Mouse (Mus musculus): ENCODE data around the gene Mapk3. TPM values are rescaled to one million over a fixed set of nuclear protein-coding genes. Genes with fewer than 3 reads are reported as not detected.

Gene Mapk3
- total RNA-seq, 2 experiments from 2014 or later, result 22.3 to 22.4 TPM

- intact Hi-C loops (cut with DNase I), result no loop called here
- TF ChIP-seq CTCF (IDR thresholded peaks at IDR 0.05), result no peak
- no peak for DNase-seq
- Histone ChIP-seq H3K27ac (no peak overlapping the region), H3K4me3 (no peak overlapping the region)
These were observed 19.2 kb upstream of the Mapk3 start for GRCm38 (mm10) chr7:126740132-126740735.

- DNase-seq, result no peak
- intact Hi-C loops (cut with DNase I), result no loop called here
- no peak for TF ChIP-seq CTCF (IDR thresholded peaks at IDR 0.05)
- Histone ChIP-seq H3K27ac (no peak overlapping the region), H3K4me3 (no peak overlapping the region)
These were observed 18.4 kb upstream of the Mapk3 start for GRCm38 (mm10) chr7:126740977-126741376.

- no peak for DNase-seq
- Histone ChIP-seq H3K4me3 (no peak overlapping the region), H3K27ac (no peak overlapping the region)
- intact Hi-C loops (cut with DNase I), result no loop called here
- no peak for TF ChIP-seq CTCF (IDR thresholded peaks at IDR 0.05)
These were observed 17.9 kb upstream of the Mapk3 start for GRCm38 (mm10) chr7:126741452-126741851.

- TF ChIP-seq CTCF (IDR thresholded peaks at IDR 0.05), result no peak
- intact Hi-C loops (cut with DNase I), result no loop called here
- no peak for DNase-seq
- Histone ChIP-seq H3K27ac (no peak overlapping the region), H3K4me3 (no peak overlapping the region)
These were observed 17.4 kb upstream of the Mapk3 start for GRCm38 (mm10) chr7:126741964-126742482.

- intact Hi-C loops (cut with DNase I), result no loop called here
- Histone ChIP-seq H3K4me3 (peak overlapping the region; percentile 43), H3K27ac (peak overlapping the region; percentile 72)
- no peak for DNase-seq
- TF ChIP-seq CTCF (IDR thresholded peaks at IDR 0.05), result no peak
These were observed 13.3 kb upstream of the Mapk3 start for GRCm38 (mm10) chr7:126746066-126746465.

- intact Hi-C loops (cut with DNase I), result no loop called here
- H3K27ac ChIP-seq, result peak overlapping the region; percentile 72
- DNase-seq, result no peak
- no peak for TF ChIP-seq CTCF (IDR thresholded peaks at IDR 0.05)
- H3K4me3 ChIP-seq, result peak overlapping the region; percentile 43
These were observed 12.6 kb upstream of the Mapk3 start for GRCm38 (mm10) chr7:126746798-126747197.

GRCm38 (mm10) chr7:126748824-126749223, 10.6 kb upstream of the Mapk3 start:
- Histone ChIP-seq H3K27ac (no peak overlapping the region), H3K4me3 (no peak overlapping the region)
- no peak for DNase-seq
- no peak for TF ChIP-seq CTCF (IDR thresholded peaks at IDR 0.05)
- intact Hi-C loops (cut with DNase I), result no loop called here

GRCm38 (mm10) chr7:126749582-126750343, 9.6 kb upstream of the Mapk3 start:
- peak; percentile 7; the same call in 1 of the 2 replicates for TF ChIP-seq CTCF (IDR thresholded peaks at IDR 0.05)
- Histone ChIP-seq H3K27ac (no peak overlapping the region), H3K4me3 (no peak overlapping the region)
- no peak for DNase-seq
- intact Hi-C loops (cut with DNase I), result loop anchor here (5.0 to 10.0 kb wide), 2 partner anchors 275 to 363 kb away; partner anchors contain the start of genes Gm42742, Maz and Prrt2

GRCm38 (mm10) chr7:126754866-126755265, 4.5 kb upstream of the Mapk3 start:
- peak overlapping the region; percentile 79 for H3K27ac ChIP-seq
- peak; percentile 94 for TF ChIP-seq CTCF (IDR thresholded peaks at IDR 0.05)
- intact Hi-C loops (cut with DNase I), result loop anchor here (5.0 to 10.0 kb wide), 3 partner anchors 142 to 357 kb away; partner anchors contain the start of genes Gm42742, Maz and Prrt2
- peak overlapping the region; percentile 26 for H3K4me3 ChIP-seq
- peak; percentile 82 for DNase-seq

- Histone ChIP-seq H3K4me3 (no peak overlapping the region), H3K27ac (no peak overlapping the region)
- no peak for DNase-seq
- TF ChIP-seq CTCF (IDR thresholded peaks at IDR 0.05), result no peak
- intact Hi-C loops (cut with DNase I), result loop anchor here (5.0 to 10.0 kb wide), 2 partner anchors 139 to 266 kb away; partner anchors contain the start of genes Gm42742, Maz and Prrt2
These were observed 862 bp upstream of the Mapk3 start for GRCm38 (mm10) chr7:126758539-126758938.

- intact Hi-C loops (cut with DNase I), result loop anchor here (1.0 to 10.0 kb wide), 3 partner anchors 16 to 265 kb away; partner anchors contain the start of genes Gm42742, Maz, Prrt2 and Ypel3
- DNase-seq, result no peak
- no peak for TF ChIP-seq CTCF (IDR thresholded peaks at IDR 0.05)
These were observed 430 bp downstream of the Mapk3 start for GRCm38 (mm10) chr7:126759672-126760390.

GRCm38 (mm10) chr7:126760391-126760802, 996 bp downstream of the Mapk3 start:
- DNase-seq, result peak; percentile 79
- H3K27ac ChIP-seq, result peak overlapping the region; percentile 95
- TF ChIP-seq CTCF (IDR thresholded peaks at IDR 0.05), result no peak
- peak overlapping the region; percentile 73 for H3K4me3 ChIP-seq
- intact Hi-C loops (cut with DNase I), result loop anchor here (1.0 kb wide), 1 partner anchor 16 kb away; the partner anchor contains the start of gene Ypel3

More at GRCm38 (mm10) chr7:126759672-126760390, 430 bp downstream of the Mapk3 start:
- peak overlapping the region; percentile 73 for H3K4me3 ChIP-seq
- H3K27ac ChIP-seq, result peak overlapping the region; percentile 95

Data from gastrocnemius, adult 2 months (tissue).